Mouse (Mus musculus) MN1 (cell line): ENCODE results near the gene Nkx2-5.
A peak's percentile ranks its signal among the peaks of the same experiment; 100 is the strongest.

Experiments
- DNase-seq: peaks from one replicate; pipeline ENCODE4 v3.0.0-alpha.2; 2016; ENCODE audit warnings: low spot score

Nkx2-5 gene

DNA sequence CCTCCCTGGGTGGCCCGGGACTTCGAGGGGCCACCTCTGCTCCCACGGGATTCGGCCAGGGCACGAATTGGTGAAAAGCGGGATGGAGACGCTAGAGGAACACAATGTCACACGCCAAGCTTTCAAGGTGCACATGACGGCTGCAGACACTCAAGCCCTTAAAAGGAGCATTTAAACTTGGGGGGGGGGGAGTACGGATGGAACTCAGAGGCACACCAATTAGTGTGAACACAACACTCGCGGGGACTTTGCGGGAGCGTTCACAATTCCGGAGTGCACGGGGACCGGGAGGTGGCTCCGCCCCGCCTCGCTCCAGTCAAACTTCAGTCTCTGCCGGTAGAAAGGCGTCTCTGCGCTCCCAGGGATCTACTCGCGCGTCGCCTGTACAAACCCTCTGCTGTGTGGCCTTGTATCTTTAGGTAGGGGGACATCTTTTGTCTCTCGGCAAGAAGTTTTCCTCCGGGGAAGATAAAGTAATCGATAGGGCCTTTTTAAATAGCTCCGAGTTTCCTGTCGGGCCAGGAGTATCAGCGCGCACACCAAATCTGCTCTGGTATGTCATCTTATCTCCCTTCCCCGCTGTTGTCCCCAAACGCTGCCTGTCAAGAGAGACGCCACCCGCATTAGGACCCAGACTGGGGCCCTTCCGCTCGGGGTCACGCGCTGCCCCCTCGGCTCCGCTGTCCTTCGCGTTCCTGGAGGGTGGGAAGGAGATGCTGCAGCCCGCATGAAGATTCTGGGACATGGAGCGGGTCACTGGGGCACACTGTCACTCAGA lies 5.7 kb upstream of the Nkx2-5 start:
- DNase-seq: peak; percentile 34

DNA sequence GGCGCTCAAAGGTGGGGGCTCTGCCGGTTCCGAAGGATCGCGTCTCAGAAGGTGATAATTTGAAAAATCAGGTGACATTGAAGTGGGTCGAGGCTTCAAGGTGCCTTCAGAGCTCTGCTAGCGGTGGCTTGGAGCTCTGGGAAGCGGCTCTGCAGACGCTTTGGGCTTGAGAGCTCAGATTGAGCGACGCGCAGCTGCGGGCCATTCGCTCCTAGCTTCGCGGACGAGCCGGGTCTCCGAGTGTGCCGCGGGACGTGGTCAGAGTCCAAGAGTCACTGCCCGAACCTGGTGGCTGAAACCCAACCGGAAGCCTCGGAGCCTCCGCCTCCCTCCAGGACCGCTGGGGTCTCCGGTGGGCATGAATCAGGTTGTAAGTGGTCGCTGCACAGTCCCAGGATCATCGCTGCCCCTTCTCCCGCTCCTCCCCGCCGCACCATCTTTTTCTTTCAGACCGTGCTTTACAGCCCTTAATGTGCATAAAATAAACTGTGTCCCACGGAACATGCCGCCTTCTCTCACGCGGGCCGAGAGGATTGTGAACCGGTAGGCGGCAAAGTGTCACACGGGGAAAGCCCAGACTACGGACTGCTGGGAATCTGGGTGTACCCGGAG lies 5.0 kb upstream of the Nkx2-5 start:
- DNase-seq: peak; percentile 40

DNA sequence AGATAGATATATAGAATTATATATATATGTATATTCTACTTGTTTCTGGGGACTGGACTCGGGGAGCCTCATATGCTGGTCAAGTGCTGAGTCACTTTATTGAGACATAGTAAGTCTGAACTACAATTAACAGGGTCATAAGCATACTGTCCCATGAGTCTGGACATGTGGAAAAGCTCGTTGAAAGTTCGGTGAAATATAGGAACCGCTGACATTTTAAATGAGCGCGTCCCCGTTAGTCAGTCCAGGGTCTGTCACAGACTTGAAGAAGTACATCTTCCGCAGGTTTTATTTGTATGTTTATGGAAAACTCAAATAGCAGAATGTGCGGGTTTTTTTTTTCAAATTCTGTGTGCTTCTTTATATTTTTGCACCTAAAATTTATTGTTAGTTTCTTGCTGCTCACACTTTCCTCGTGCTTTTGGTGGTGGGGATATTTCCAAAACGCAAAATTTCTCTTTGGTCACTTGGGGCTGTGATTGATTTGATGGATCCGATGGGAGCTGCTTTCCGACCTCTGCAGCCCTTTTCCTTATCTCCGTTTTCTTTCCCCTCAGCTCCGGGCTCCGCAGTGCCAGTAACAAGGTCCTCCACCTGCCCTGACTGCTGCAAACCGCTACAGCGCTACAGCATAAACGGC lies 4.4 kb upstream of the Nkx2-5 start:
- DNase-seq: no peak

DNA sequence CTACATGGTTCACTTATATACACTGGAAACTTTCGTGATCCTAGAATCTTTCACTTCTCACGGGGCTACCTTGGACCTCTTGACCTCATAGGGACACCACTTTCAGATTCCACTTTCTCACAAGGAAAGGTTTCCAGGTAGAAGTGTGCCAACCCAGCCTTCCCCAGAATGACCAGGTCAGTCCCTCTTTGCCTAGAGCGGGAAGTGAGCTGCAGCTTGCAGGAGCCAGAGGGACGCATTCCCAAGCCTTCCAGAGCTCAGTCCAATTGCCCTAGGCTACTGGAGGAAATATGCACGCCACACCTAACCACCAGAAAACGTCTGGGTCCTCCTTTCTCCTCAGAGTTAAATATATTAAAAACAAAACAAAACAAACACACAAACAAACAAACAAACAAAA lies 3.4 kb upstream of the Nkx2-5 start:
- DNase-seq: no peak

DNA sequence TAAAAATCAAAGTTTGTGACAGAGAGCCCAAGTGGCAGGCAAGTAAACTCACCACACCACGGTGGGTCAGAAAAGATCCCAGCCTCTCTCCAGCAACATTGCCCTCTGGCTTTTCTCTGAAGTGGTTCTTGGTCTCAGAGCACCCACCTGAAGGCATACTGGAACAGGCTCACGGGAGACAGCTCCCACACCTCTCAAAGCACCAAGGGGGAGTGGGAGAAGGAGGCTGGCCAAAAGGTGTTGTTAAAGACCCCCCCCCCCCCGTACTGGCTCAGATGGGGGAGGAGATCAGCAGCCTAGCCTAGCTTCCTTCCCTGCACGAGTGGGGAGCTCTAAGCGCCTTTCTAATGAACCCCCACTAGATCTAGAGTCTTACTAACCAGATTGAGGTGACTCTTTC lies 3.0 kb upstream of the Nkx2-5 start:
- no peak for DNase-seq

DNA sequence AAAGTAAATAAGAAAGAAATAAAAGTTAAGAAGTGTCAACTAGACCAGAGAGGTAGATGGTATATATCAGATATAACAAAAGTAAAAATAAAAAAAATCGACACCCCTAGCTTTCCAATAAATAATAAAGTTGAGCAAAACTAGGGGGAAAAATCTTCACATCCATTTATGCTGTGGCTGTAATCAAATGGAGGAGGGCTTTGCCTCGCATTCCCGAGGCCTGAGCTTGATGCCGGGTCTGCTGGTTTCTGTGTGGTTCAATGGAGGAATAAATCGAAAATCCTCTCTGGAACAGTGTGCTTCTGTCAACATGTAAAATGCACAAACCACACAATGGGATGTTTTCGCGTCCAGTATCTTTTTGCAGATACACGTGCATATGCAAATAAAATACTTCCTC lies 1.6 kb upstream of the Nkx2-5 start:
- DNase-seq: no peak

DNA sequence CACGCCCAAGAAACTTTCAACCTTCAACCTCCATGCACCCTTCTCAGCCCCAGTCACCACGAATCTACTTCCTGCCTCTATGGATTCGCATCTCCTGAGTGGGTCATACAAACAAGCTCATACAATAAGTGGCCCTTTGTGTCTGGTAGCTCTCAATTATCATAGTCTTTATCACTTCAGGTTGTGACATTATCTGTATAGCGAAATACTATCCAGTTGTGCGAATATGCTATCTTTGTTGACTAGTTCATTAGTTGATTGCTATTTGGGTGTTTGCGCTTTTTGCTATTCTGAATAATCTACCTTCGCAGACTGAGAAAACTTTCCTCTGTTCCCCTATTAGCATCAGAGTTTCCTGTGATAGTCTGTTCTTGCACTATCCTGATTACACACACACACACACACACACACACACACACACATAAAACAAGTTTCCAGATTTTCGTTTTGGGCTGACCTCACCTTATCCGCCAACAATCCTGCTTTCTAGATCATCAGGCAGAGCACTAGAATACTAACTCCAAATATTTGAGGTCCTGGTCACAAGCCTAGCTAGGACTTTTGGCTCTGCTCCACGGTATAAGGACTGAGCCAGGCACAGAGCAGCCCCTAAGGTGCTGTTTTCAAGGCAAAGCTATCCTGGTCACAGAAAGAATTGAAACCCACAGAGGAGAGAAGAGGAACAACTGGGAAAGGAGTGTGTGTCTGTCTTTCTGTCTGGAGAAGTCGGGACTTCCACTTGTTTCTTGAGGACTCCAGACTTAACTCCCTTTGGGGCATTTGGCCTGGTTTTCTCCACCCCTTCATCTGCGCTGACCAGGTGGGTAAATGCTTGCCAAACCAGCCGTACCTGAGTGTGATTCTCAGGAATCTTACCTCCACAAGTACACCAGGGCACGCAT lies 591 bp upstream of the Nkx2-5 start:
- no peak for DNase-seq

DNA sequence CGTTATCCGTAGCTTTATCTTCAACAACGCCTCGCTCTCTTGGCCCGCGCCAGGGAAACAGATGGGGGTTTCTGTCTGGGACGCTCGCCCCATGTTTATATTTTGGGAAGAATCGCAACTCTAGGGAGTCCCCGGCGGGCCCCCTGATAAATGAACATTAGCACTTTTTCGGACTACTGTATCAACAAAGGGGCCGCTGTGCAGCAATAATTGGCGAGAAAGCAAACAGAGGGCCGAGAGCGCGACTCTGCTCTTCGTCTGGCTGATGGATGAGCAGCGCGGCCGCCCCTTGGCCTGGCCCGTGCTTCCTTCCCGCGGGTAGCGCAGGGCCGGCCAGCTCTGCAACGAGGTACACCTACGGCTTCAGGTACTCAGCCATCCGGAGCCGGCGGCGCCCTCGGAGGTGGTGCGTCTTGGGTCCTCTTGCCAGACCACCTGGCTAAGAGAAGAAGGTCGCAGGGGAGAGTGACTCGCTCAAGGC lies 398 bp downstream of the Nkx2-5 start:
- DNase-seq: peak; percentile 60

DNA sequence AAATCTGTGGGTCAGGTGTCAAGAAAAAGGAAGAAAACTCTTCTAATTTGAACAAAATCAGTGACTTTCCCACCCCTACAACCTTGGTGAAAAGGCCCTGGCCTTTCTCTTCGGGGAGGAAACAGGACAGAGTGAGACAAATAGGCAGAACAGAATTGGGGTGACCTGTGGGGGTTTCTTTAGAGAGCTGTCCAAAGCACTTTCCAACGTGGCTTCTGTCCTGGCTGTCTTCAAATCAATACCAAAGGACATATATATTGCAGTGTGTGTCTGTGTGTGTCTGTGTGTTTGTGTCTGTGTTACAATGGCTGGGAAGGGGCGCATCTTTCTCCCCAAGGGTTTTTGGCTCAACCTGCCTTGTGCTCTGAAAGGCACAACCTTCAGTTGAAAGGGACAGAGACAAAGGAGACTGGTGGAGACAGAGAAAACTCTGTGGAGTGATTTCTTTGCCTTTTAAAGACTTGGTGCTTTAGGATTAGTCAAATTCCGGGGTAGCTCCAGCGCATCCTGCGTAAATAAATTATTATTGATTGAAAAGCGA lies 1.0 kb downstream of the Nkx2-5 start:
- DNase-seq: no peak

DNA sequence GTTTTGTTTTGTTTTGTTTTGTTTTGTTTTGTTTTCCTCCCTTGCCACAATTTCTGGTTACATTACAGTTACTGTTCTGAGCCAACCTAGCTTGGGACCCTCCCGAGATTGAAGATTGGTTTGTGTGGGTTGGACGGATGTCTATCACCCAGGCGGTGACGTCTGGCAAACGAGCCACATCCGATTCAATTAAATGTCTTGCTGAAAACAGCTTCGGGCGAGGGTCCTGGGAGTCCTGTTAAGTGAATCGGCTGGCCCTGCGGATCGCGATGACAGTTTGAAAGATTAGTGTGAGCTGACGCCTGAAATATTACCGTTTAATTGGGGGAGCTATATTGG lies 1.6 kb downstream of the Nkx2-5 start:
- DNase-seq: no peak

DNA sequence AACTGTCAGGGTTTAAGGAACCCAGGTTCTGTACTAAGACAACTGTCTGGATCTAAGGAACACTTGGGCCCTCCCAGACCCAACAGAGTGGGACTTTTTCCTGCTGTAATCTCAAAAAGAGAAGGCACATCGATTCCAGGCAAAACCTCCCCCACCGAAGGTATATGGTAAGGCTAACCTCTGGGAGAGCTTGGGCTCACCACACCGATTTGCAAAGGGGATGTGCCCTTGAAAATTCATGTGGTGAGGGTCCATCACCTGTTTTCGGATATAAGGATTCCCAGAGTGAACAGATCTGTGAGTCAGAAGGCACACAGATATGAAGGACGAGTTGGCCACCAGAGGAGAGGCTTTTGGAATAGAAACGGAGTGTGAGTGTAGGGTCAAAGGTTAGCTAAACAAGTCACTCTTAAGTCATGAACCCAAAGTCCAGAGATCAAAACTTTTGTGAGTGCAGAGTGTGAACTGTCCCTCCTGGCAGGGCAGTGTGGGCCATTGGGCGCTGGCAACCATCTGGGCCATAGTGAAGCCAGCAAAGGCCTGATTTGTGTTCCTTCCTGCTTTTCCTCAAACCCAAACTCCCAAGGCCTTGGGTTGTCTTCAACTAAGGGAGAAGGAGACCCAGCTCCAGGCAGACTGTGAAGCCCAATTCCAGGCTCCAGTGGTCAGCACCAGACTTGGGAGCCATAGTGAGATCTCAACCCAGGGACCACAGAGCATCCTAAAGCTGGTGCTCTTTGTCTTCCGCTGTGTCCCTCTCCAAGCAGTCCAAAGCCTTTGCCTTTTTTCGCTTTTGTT lies 2.2 kb downstream of the Nkx2-5 start:
- no peak for DNase-seq

DNA sequence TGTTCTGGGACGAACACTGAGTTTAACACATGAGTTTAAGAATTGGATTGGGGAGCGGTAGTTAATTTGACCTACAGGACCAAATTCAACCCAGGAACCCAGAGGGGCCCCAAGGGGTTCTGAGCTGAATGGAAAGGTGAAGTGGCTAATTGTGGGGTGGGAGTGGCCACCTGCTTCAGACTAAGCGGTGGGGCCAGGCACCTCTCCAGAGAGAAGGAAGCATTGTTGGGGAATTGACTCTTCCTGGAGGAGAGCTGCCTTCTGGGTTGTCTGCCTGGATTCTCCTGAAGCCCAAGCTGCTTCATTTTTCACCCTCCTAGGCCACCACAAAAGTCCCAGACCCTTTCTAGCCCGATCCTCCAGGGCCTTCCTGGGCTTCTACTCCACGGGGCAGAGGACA lies 2.8 kb downstream of the Nkx2-5 start:
- no peak for DNase-seq

DNA sequence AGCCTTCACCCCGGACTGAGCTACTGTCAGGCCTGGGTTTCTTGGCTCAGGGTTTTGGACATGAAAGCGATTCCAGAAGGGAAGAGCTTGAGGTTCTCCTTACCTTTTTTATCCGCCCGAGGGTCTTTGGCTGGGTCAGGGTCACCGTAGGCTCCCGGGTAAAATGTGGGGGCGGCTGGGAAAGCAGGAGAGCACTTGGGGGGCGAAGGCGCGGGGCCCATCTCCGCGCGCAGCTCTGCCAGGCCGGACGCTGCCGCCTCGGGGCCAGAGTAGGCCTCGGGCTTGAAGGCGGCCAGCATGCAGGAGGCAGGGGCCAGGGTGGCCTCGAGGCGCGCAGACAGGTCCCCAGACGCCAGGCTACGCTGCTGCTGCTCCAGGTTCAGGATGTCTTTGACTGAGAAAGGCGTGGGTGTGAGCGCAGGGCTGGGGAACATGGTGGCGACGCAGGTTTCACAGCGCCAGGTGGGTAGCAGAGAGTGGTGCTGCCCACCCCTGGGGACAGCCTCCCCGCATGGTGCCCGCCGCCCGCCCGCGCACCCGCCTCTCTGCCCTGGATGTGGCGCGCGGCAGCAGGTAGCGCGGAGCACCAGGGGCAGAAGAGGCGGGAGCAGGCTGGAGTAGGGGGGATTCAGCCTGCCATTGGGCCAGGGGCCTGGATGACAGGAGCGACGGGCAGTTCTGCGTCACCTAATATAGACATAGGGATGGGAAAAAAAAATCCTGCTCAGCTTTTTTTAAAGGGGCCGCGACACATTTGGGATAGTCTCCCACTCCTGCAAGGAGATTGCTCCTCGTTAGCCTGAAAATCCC lies 3.7 kb downstream of the Nkx2-5 start:
- peak; percentile 84 for DNase-seq

DNA sequence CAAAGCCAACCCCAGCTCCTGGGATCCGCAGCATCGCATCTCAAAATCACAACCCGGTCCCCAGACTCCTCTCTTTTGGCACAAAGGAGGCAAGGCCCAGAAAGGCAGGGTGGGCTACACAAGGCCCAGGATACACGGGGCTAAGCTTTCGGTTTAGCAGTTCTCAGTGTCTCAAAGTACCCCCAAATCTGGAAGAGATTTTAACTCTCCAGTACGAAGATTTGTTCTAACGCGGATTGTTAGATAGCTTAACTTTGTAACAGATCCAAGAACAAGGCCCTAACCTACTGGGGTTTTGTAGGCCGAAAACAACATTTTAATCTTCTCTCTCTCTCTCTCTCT lies 4.4 kb downstream of the Nkx2-5 start:
- DNase-seq: no peak

DNA sequence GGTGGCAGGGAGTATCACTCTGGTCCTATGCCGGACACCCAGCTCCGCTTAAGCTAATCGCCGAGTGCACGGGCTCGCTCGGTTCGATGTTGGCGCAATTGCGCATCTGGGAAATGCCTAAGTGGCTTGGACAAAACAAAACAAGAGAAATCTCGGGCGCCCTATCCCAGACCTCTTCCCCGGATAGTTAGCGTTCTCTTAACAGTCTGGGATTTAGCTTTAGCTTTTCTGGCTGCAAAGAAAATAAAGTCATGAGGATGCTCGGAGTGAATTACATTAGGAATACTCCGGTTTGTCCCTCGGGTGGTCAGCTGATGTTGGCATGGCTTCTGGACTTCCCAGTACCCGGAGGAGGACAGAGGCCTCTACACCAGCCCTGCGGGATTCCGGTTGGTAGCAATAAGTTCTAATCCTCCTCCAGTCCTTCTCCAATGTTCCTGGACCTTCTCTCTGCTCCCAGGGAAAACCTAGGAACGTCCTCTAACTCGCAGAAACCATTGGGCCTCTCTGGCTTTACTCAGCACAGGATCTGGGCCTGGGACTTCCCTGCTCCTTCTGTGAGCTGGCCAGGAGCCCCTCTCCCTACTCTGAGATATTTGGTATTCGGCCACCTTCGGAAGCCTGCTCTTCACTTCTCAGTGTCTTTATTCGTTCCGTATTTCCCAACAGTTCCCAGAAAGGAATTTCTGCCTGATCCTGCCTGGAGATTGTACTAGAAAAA lies 4.9 kb downstream of the Nkx2-5 start:
- DNase-seq: no peak

DNA sequence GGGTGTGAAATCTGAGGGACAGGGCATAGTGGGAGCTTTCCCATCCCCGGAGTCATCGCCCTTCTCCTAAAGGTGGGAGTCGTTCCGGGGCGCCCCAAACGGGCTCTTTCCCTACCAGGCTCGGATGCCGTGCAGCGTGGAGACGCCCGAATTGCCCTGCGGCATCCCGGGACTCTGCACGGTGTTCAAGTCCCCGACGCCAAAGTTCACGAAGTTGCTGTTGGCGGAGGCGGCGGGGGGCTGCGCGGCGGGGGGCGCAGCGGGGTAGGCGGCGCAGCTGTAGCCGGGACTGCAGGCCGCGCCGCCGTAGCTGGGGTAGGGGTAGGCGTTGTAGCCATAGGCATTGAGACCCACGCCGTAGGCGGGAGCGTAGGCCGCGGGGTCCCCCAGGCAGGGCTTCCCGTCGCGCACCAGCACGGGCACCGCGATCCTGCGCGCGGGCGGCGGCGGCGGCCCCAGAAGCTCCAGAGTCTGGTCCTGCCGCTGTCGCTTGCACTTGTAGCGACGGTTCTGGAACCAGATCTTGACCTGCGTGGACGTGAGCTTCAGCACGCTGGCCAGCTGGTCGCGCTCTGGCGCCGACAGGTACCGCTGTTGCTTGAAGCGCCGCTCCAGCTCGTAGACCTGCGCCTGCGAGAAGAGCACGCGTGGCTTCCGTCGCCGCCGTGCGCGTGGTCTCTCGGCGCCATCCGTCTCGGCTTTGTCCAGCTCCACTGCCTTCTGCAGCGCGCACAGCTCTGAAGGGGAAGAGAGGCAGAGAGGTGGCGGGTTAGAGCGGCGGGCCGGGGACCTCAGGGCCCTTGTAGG lies 5.7 kb downstream of the Nkx2-5 start:
- DNase-seq: no peak

DNA sequence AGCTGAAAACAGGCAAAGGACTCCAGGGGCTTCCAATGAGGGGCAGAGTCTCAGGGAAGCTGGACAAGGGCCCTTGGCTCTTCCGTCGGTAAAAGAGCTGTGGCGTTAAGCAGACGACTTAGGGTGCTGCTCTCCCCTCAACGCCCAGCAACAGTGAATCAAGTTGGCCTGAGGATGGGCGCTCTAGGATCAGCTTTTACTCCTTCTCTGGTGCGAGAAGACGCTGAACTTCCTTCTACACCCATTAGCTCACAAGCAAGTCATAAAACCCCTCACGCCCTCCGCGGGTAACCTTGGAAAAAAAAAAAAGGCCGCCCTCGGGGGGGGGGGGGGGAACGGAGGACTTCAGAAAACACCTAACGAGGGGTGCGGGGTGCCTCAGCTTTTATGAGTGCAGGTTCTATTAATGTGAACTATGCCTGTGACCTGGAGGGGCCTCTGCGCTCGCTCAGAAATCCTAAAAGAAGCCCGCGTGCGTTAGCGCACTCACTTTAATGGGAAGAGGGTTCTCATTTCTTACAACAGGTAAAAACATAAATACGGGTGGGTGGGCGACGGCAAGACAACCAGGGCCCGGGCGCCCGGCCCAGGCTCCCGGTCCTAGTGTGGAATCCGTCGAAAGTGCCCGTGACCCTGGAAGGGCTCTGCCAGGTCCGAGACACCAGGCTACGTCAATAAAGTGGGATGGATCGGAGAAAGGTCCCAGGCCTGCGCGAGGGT lies 6.5 kb downstream of the Nkx2-5 start:
- no peak for DNase-seq

DNA sequence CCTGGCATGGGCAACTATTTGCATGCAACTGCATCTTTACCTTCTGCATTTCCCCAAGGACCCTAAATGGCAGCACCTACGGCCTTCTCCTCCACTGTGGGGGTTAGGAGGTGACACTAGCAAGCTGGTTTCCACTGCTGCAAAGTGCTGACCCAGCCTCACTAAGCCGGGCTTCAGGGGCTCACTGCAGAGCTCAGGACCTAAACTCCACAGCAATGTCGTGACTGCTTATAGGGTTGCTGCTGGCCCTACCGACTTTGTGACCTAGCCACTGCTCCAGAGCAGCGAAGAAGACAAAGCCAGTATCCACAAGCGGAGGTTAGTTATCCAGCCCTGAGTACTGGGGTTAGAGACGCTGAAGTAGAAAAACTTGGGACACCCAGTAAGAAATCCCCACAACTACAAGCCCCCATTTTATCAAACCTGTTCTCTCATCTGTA lies 7.2 kb downstream of the Nkx2-5 start:
- DNase-seq: no peak
